Mouse (Mus musculus) CH12.LX (cell line): Measurements from ENCODE around the gene Ric1. TPM values are rescaled to one million over a fixed set of nuclear protein-coding genes. Genes with fewer than 3 reads are reported as not detected.
A peak's percentile ranks its signal among the peaks of the same experiment; 100 is the strongest.

Experiments used
- DNase-seq: peaks from one replicate; pipeline ENCODE4 v3.0.0-alpha.2; 2013; ENCODE audit errors: extremely low read depth
- H3K27ac ChIP-seq: 2 replicates; pipeline ENCODE4 v1.5.1; 2012; ENCODE audit warnings: low read depth, mild to moderate bottlenecking, control low read depth, moderate library complexity; ENCODE audit not compliant: insufficient read depth
- H3K27me3 ChIP-seq: replicated peaks from 2 replicates; pipeline ENCODE3; 2012; ENCODE audit warnings: inconsistent platforms
- H3K36me3 ChIP-seq, 2 experiments: replicated peaks in 1 of 2; 2 replicates each; pipeline versions ENCODE3 to v1.6.1; 2012; ENCODE audit warnings: inconsistent platforms in 1 of 2, low read length in 1 of 2, mild to moderate bottlenecking in 1 of 2, mixed read lengths in 1 of 2, moderate library complexity in 1 of 2; ENCODE audit not compliant: control insufficient read depth in 1 of 2, insufficient read depth in 1 of 2
- H3K4me1 ChIP-seq, 2 experiments: 2 replicates each; pipeline ENCODE4 v1.6.1; 2012; ENCODE audit warnings: inconsistent platforms in 1 of 2, moderate library complexity in 1 of 2; ENCODE audit not compliant: insufficient read depth in 2 of 2, control insufficient read depth in 1 of 2
- H3K4me2 ChIP-seq: 2 replicates; pipeline ENCODE4 v1.6.1; 2012; ENCODE audit warnings: low read depth, mild to moderate bottlenecking, control low read depth; ENCODE audit not compliant: poor library complexity, insufficient read depth, severe bottlenecking
- H3K4me3 ChIP-seq, 3 experiments: fragments of 150-350 bp in 1 of 3; sonication (generic) in 1 of 3; replicated peaks in 1 of 3; 2 replicates each; pipeline versions ENCODE3 to v1.5.1; 2011 to 2012; ENCODE audit warnings: low read depth in 2 of 3, low read length in 2 of 3, mild to moderate bottlenecking in 2 of 3, moderate library complexity in 2 of 3, control low read depth in 1 of 3, improper control_type of control experiment in 1 of 3, inconsistent platforms in 1 of 3, mixed read lengths in 1 of 3; ENCODE audit not compliant: poor library complexity in 1 of 3
- H3K79me2 ChIP-seq: replicated peaks from 2 replicates; pipeline ENCODE4 v1.6.1; 2012; ENCODE audit warnings: mild to moderate bottlenecking, moderate library complexity; ENCODE audit not compliant: control insufficient read depth, poor library complexity, insufficient read depth, severe bottlenecking; ENCODE audit errors: extremely low read depth
- H3K9ac ChIP-seq: 2 replicates; pipeline ENCODE4 v1.6.1; 2012; ENCODE audit warnings: low read depth, mild to moderate bottlenecking, control low read depth, moderate library complexity; ENCODE audit not compliant: insufficient read depth
- H3K9me3 ChIP-seq: replicated peaks from 2 replicates; pipeline ENCODE3; 2012; ENCODE audit warnings: low read length, inconsistent platforms, mixed read lengths
- BHLHE40 ChIP-seq: IDR thresholded peaks from 2 replicates; pipeline ENCODE4 v1.6.1; 2011; ENCODE audit warnings: mild to moderate bottlenecking, low read depth, low read length, improper control_type of control experiment
- CHD2 ChIP-seq: IDR thresholded peaks from 2 replicates; pipeline ENCODE4 v1.6.1; 2011; ENCODE audit warnings: low read length, improper control_type of control experiment
- CTCF ChIP-seq, 2 experiments: IDR thresholded peaks in 1 of 2; conservative IDR thresholded peaks in 1 of 2; 2 replicates each; pipeline ENCODE4 v1.5.1; 2011 to 2012; ENCODE audit warnings: low read depth in 2 of 2, low read length in 2 of 2, improper control_type of control experiment in 1 of 2, inconsistent platforms in 1 of 2, mild to moderate bottlenecking in 1 of 2, moderate library complexity in 1 of 2
- E2F4 ChIP-seq: IDR thresholded peaks from 2 replicates; pipeline ENCODE4 v1.6.1; 2011; ENCODE audit warnings: low read depth, low read length, improper control_type of control experiment; ENCODE audit not compliant: insufficient replicate concordance
- ELF1 ChIP-seq: IDR thresholded peaks from 2 replicates; pipeline ENCODE4 v1.6.1; 2014; ENCODE audit warnings: low read depth, mild to moderate bottlenecking, inconsistent platforms, low read length, improper control_type of control experiment
- EP300 ChIP-seq: IDR thresholded peaks from 2 replicates; pipeline ENCODE4 v1.6.1; 2011; ENCODE audit warnings: low read length, improper control_type of control experiment
- ETS1 ChIP-seq: conservative IDR thresholded peaks from 2 replicates; pipeline ENCODE4 v1.6.1; 2012; ENCODE audit warnings: low read depth, mild to moderate bottlenecking, inconsistent platforms, low read length, improper control_type of control experiment, moderate library complexity
- GABPA ChIP-seq: IDR thresholded peaks from 2 replicates; pipeline ENCODE4 v1.6.1; 2012; ENCODE audit warnings: low read depth, low read length, improper control_type of control experiment, inconsistent platforms; ENCODE audit not compliant: insufficient replicate concordance
- HCFC1 ChIP-seq: IDR thresholded peaks from 2 replicates; pipeline ENCODE4 v1.6.1; 2012; ENCODE audit warnings: low read depth, mild to moderate bottlenecking, inconsistent platforms, low read length, improper control_type of control experiment
- IRF4 ChIP-seq: IDR thresholded peaks from 2 replicates; pipeline ENCODE4 v1.6.1; 2014; ENCODE audit warnings: low read depth, mild to moderate bottlenecking, inconsistent platforms, low read length, improper control_type of control experiment
- JUN ChIP-seq: IDR thresholded peaks from 2 replicates; pipeline ENCODE4 v1.6.1; 2011; ENCODE audit warnings: low read depth, mild to moderate bottlenecking, low read length, improper control_type of control experiment, moderate library complexity; ENCODE audit not compliant: insufficient read depth
- JUND ChIP-seq: conservative IDR thresholded peaks from 2 replicates; pipeline ENCODE4 v1.6.1; 2011; ENCODE audit warnings: low read depth, low read length, improper control_type of control experiment
- KAT2A ChIP-seq: IDR thresholded peaks from 2 replicates; pipeline ENCODE4 v1.6.1; 2012; ENCODE audit warnings: low read length, improper control_type of control experiment, inconsistent platforms; ENCODE audit not compliant: insufficient replicate concordance
- MAFK ChIP-seq: IDR thresholded peaks from 2 replicates; pipeline ENCODE4 v1.6.1; 2011; ENCODE audit warnings: low read length, improper control_type of control experiment; ENCODE audit not compliant: insufficient replicate concordance
- MAX ChIP-seq: IDR thresholded peaks from 2 replicates; pipeline ENCODE4 v1.6.1; 2011; ENCODE audit warnings: low read length, improper control_type of control experiment
- MAZ ChIP-seq: IDR thresholded peaks from 2 replicates; pipeline ENCODE4 v1.6.1; 2012; ENCODE audit warnings: low read depth, mild to moderate bottlenecking, inconsistent platforms, low read length, improper control_type of control experiment, moderate library complexity
- MXI1 ChIP-seq: IDR thresholded peaks from 2 replicates; pipeline ENCODE4 v1.6.1; 2011; ENCODE audit warnings: mild to moderate bottlenecking, low read depth, low read length, improper control_type of control experiment
- MYC ChIP-seq: IDR thresholded peaks from 2 replicates; pipeline ENCODE4 v1.6.1; 2011; ENCODE audit warnings: low read depth, mild to moderate bottlenecking, improper control_type of control experiment, low read length
- NELFE ChIP-seq: IDR thresholded peaks from 2 replicates; pipeline ENCODE4 v1.6.1; 2011; ENCODE audit warnings: low read depth, low read length, improper control_type of control experiment
- NRF1 ChIP-seq: IDR thresholded peaks from 2 replicates; pipeline ENCODE4 v1.6.1; 2014; ENCODE audit warnings: low read depth, mild to moderate bottlenecking, inconsistent platforms, low read length, improper control_type of control experiment, moderate library complexity
- PAX5 ChIP-seq: IDR thresholded peaks from 2 replicates; pipeline ENCODE4 v1.6.1; 2012; ENCODE audit warnings: low read length, inconsistent platforms, mixed read lengths
- POLR2A ChIP-seq: IDR thresholded peaks from 2 replicates; pipeline ENCODE4 v1.6.1; 2011; ENCODE audit warnings: low read depth, mild to moderate bottlenecking, improper control_type of control experiment, low read length
- POLR2AphosphoS2 ChIP-seq: IDR thresholded peaks from 2 replicates; pipeline ENCODE4 v1.6.1; 2011; ENCODE audit warnings: low read depth, low read length, improper control_type of control experiment
- RAD21 ChIP-seq: IDR thresholded peaks from 2 replicates; pipeline ENCODE4 v1.6.1; 2011; ENCODE audit warnings: low read depth, mild to moderate bottlenecking, low read length, improper control_type of control experiment, moderate library complexity
- SMC3 ChIP-seq: IDR thresholded peaks from 2 replicates; pipeline ENCODE4 v1.6.1; 2011; ENCODE audit warnings: low read depth, low read length, improper control_type of control experiment
- TBP ChIP-seq: conservative IDR thresholded peaks from 2 replicates; pipeline ENCODE4 v1.6.1; 2011; ENCODE audit warnings: low read depth, low read length, improper control_type of control experiment
- TCF12 ChIP-seq: IDR thresholded peaks from 2 replicates; pipeline ENCODE4 v1.6.1; 2014; ENCODE audit warnings: low read depth, mild to moderate bottlenecking, inconsistent platforms, low read length, improper control_type of control experiment
- UBTF ChIP-seq: IDR thresholded peaks from 2 replicates; pipeline ENCODE4 v1.6.1; 2012; ENCODE audit warnings: low read depth, mild to moderate bottlenecking, inconsistent platforms, low read length, improper control_type of control experiment, moderate library complexity
- USF1 ChIP-seq: IDR thresholded peaks from 2 replicates; pipeline ENCODE4 v1.6.1; 2014; ENCODE audit warnings: low read depth, mild to moderate bottlenecking, inconsistent platforms, low read length, improper control_type of control experiment
- USF2 ChIP-seq: conservative IDR thresholded peaks from 2 replicates; pipeline ENCODE4 v1.6.1; 2011; ENCODE audit warnings: low read depth, low read length, improper control_type of control experiment
- ZC3H11A ChIP-seq: IDR thresholded peaks from 2 replicates; pipeline ENCODE4 v1.6.1; 2012; ENCODE audit warnings: low read depth, mild to moderate bottlenecking, inconsistent platforms, low read length, improper control_type of control experiment
- ZMIZ1 ChIP-seq: IDR thresholded peaks from 2 replicates; pipeline ENCODE4 v1.6.1; 2012; ENCODE audit warnings: low read depth, mild to moderate bottlenecking, inconsistent platforms, low read length, improper control_type of control experiment
- ZNF384 ChIP-seq: IDR thresholded peaks from 2 replicates; pipeline ENCODE4 v1.6.1; 2012; ENCODE audit warnings: low read depth, low read length, improper control_type of control experiment, inconsistent platforms
- dilution Hi-C: fragments of 300-500 bp; cut with MboI; formaldehyde crosslinking; loops from 2 replicates; pipeline ENCODE4 v1.14.3; 2020; ENCODE audit warnings: low sequenced_read_pairs; ENCODE audit not compliant: extremely low pct_unique_long_range_greater_than_20kb, extremely low pct_ligation_motif_present
- in situ Hi-C: fragments of 300-500 bp; cut with MboI; formaldehyde crosslinking; loops from 3 replicates; pipeline ENCODE4 v1.14.3; 2019; ENCODE audit warnings: low sequenced_read_pairs, low pct_ligation_motif_present, low pct_unique_long_range_greater_than_20kb, mixed read lengths
- polyA plus RNA-seq: library from polyadenylated mRNA; unstranded; fragments of >175 nt; gene quantifications from 2 replicates; pipeline ENCODE4 v1.2.1, GENCODE M21; 2012; ENCODE audit warnings: low read depth; ENCODE audit not compliant: insufficient read length
- total RNA-seq, 2 experiments: library from RNA; depleted of rRNA; stranded (reverse); fragments of 300-350 nt in 1 of 2; fragments of >200 nt in 1 of 2; gene quantifications; 2 replicates each; pipeline ENCODE4 v1.2.3; 2012 to 2014

Gene Ric1
- total and polyA plus RNA-seq, 3 experiments, result 11.2 to 17.9 (median 16.3) TPM

DNA sequence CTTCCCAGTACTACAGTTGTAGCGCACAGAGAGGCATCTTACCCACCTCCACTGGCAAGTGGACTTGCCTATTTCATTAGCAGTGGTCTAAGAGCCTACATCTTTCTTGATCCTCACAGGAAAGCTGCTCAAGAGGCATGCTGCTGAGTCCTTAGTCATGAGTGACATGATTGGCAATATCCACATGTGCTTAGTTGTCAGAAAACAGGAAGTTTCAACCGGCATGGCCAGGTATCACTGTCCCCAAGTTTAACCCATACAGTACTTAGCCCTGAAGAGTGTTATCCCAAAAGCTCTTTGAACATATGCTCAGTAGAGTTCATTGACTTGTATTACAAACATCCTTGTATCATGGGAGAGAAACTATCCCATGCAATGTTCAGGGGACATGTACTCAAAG is 90.0 kb downstream of the Ric1 start:
- Histone ChIP-seq H3K4me1 (peaks cover 0 to 12% of the 10 kb centered on the region in 2 experiments; a peak in 2 of 4 replicates), H3K9ac (no peak overlapping the region), H3K9me3 (no peaks in the 10 kb centered on the region), H3K4me2 (no peak overlapping the region), H3K27ac (no peak overlapping the region), H3K27me3 (no peaks in the 10 kb centered on the region), H3K4me3 (no peak overlapping the region)
- DNase-seq, result no peak
- TF ChIP-seq IRF4 (no peak), MYC (no peak), BHLHE40 (no peak)
- TF ChIP-seq, all 38 proteins: peak for 0
- no peaks in the 10 kb centered on the region for H3K79me2 ChIP-seq
- H3K36me3 ChIP-seq, result peaks cover 49 to 81% of the 10 kb centered on the region in 2 experiments
- dilution Hi-C loops, result no loop called here
- in situ Hi-C loops, result no loop called here

DNA sequence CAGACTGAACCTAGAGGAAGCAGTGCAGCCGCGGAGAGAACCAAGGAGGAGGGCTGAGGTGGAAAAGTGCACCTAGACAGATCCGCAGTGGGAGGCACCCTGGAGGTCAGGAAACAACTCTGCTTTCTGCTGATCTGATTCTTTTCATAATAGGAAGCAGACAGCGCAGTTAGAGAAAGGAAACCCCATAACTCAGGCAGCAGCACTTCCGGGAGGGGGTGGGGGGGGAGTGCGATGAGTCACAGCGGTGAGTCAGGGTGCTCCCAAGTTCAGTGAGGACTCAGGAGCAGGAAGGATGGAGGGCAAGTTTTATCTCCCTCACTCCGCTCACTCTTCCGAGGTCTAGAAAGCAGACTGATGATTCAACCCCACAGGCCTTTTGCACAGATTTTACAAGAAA is 119.0 kb downstream of the Ric1 start:
- peaks cover 13 to 40% of the 10 kb centered on the region in 2 experiments for H3K36me3 ChIP-seq
- peaks cover 9 to 48% of the 10 kb centered on the region in 2 experiments for H3K4me1 ChIP-seq
- in situ Hi-C loops, result loop anchor here (10.0 kb wide), 1 partner anchor 174 kb away; the partner anchor contains the start of gene Ranbp6
- dilution Hi-C loops, result no loop called here
- peaks cover 5% of the 10 kb centered on the region; the same call in 1 of the 2 replicates for H3K79me2 ChIP-seq
- peak overlapping the region; percentile 87 for H3K27ac ChIP-seq
- peak overlapping the region; percentile 48 to 54 (median 52) for H3K4me3 ChIP-seq
- H3K9ac ChIP-seq, result peak overlapping the region; percentile 89
- DNase-seq, result peak; percentile 68
- H3K9me3 ChIP-seq, result peaks cover 4% of the 10 kb centered on the region
- H3K4me2 ChIP-seq, result peak overlapping the region; percentile 97
- H3K27me3 ChIP-seq, result no peaks in the 10 kb centered on the region
- TF ChIP-seq JUN (peak; percentile 53), MYC (no peak), HCFC1 (no peak; the same call in 1 of the 2 replicates), JUND (no peak), EP300 (peak; percentile 6; the same call in 1 of the 2 replicates), USF2 (no peak), ZC3H11A (no peak), TCF12 (peak; percentile 28; the same call in 1 of the 2 replicates), MXI1 (no peak), POLR2A (peak; percentile 64), SMC3 (no peak), USF1 (no peak), E2F4 (no peak), GABPA (no peak), MAZ (peak; percentile 87), CHD2 (no peak), ZNF384 (no peak), KAT2A (no peak), UBTF (no peak), MAX (no peak), PAX5 (no peak), BHLHE40 (0 out of 2 replicates have a peak, but pooled peaks have one; percentile 30), ETS1 (peak; percentile 77), POLR2AphosphoS2 (no peak), RAD21 (no peak), ZMIZ1 (no peak), IRF4 (peak; percentile 42; the same call in 1 of the 2 replicates), NELFE (no peak), TBP (0 out of 2 replicates have a peak, but pooled peaks have one; percentile 13), MAFK (no peak), NRF1 (no peak), CTCF (conservative IDR thresholded peaks at IDR 0.05 in 1 of 2, IDR thresholded peaks at IDR 0.05 in 1 of 2; ENCODE audit: low read depth in 2 of 2, low read length in 2 of 2) (no peak), ELF1 (peak; percentile 91)
